In genomic region chr7:49246240-49246578, GRCm38 (mm10) we compare ENCODE assay signal across 9 mouse cellular contexts.
DNase-seq lines count a peak whose midpoint lies in the region; ATAC-seq lines count a peak whose summit lies in the region.
"Had no signal": no experiment of that assay in that cellular context is flagged by ENCODE, and none has a peak within 500 bp of the region (broad histone marks: within the 10 kb centered on the region; RNA-seq: fewer than 3 reads in every experiment).

No protein-coding gene starts in this region.

- H3K9ac ChIP-seq in heart, embryonic 16.5 days (ENCODE audit: low read length): peak overlapping the region; percentile 79
- peak overlapping the region; percentile 70 for H3K9ac ChIP-seq in hindbrain, embryonic 12.5 days
- H3K9ac ChIP-seq in midbrain, embryonic 11.5 days (ENCODE audit: low read length): peak overlapping the region; percentile 44; the same call in 1 of the 2 replicates

- H3K4me2 ChIP-seq in heart, embryonic 16.5 days (ENCODE audit: low read depth, low read length): peak overlapping the region; percentile 71
- peak overlapping the region; percentile 99 for H3K4me2 ChIP-seq in hindbrain, embryonic 12.5 days (replicated peaks)
- H3K4me2 ChIP-seq in midbrain, embryonic 11.5 days: peak overlapping the region; percentile 72

- intact Hi-C loops in heart, postnatal 36 days (cut with DNase I): loop anchor here (2.0 to 10.0 kb wide), 2 partner anchors 35 to 361 kb away; partner anchors contain the start of gene E2f8

- peak overlapping the region; percentile 59 for H3K4me3 ChIP-seq in heart, embryonic 16.5 days (ENCODE audit: low read length)
- peak overlapping the region; percentile 55 for H3K4me3 ChIP-seq in hindbrain, embryonic 12.5 days
- peak overlapping the region; percentile 46 for H3K4me3 ChIP-seq in midbrain, embryonic 11.5 days (ENCODE audit: low read depth, low read length)

- 0% methylated on average over 31 of the region's 31 CpGs for WGBS in heart, embryonic 16.5 days
- WGBS in hindbrain, embryonic 12.5 days: under 1% methylated on average over 31 of the region's 31 CpGs
- under 1% methylated on average over 31 of the region's 31 CpGs for WGBS in midbrain, embryonic 11.5 days

- DNase-seq in heart, postnatal 36 days: no peak
- DNase-seq in WW6 (ENCODE audit: low read depth, low spot score): peak; percentile 29
- DNase-seq in midbrain, embryonic 11.5 days (ENCODE audit: low spot score, missing footprints): no peak
- DNase-seq in gastrocnemius, adult 8-10 months (ENCODE audit: low spot score in 2 of 2): no peak
- DNase-seq in cerebellum, adult 18-20 months: no peak
- DNase-seq in adrenal gland, postnatal 14 days: no peak

- H3K9me3 ChIP-seq in heart, embryonic 16.5 days (replicated peaks; ENCODE audit: control insufficient read depth, low read length): no peaks in the 10 kb centered on the region
- H3K9me3 ChIP-seq in hindbrain, embryonic 12.5 days (replicated peaks): no peaks in the 10 kb centered on the region
- H3K9me3 ChIP-seq in midbrain, embryonic 11.5 days (ENCODE audit: control insufficient read depth, low read length): no peaks in the 10 kb centered on the region

- H3K4me1 ChIP-seq in heart, embryonic 16.5 days (ENCODE audit: control insufficient read depth, insufficient read depth, low read length): peaks cover 31% of the 10 kb centered on the region
- H3K4me1 ChIP-seq in hindbrain, embryonic 12.5 days: peaks cover 39% of the 10 kb centered on the region
- H3K4me1 ChIP-seq in midbrain, embryonic 11.5 days (ENCODE audit: control insufficient read depth, insufficient read depth, low read length): peaks cover 15% of the 10 kb centered on the region

- peaks cover 5% of the 10 kb centered on the region for H3K27me3 ChIP-seq in heart, embryonic 16.5 days (ENCODE audit: control insufficient read depth, insufficient read depth, low read length)
- H3K27me3 ChIP-seq in hindbrain, embryonic 12.5 days: peaks cover 29% of the 10 kb centered on the region
- peaks cover 24% of the 10 kb centered on the region for H3K27me3 ChIP-seq in midbrain, embryonic 11.5 days (ENCODE audit: control insufficient read depth, insufficient read depth, low read length)
- H3K27me3 ChIP-seq: Patski had no signal

- peak overlapping the region; percentile 95 for H3K27ac ChIP-seq in heart, embryonic 16.5 days (ENCODE audit: low read length)
- H3K27ac ChIP-seq in hindbrain, embryonic 12.5 days: peak overlapping the region; percentile 78
- no peak overlapping the region for H3K27ac ChIP-seq in midbrain, embryonic 11.5 days (ENCODE audit: low read depth, low read length)

- 0 out of 2 replicates have a peak, but pooled peaks have one; percentile 2 for ATAC-seq in heart, embryonic 16.5 days (replicated peaks; ENCODE audit: extremely low read depth, insufficient read depth, low FRiP score)
- ATAC-seq in hindbrain, embryonic 12.5 days (ENCODE audit: low FRiP score): no peak
- ATAC-seq in midbrain, embryonic 11.5 days (ENCODE audit: low FRiP score): no peak

- H3K36me3 ChIP-seq in heart, embryonic 16.5 days (ENCODE audit: control insufficient read depth, insufficient read depth): no peaks in the 10 kb centered on the region
- H3K36me3 ChIP-seq in hindbrain, embryonic 12.5 days: no peaks in the 10 kb centered on the region
- H3K36me3 ChIP-seq in midbrain, embryonic 11.5 days (ENCODE audit: control insufficient read depth, insufficient read depth, low read length): no peaks in the 10 kb centered on the region
